Mouse (Mus musculus) frontal cortex, postnatal 25 days (tissue): ENCODE results near the gene Mpzl3.
A peak's percentile ranks its signal among the peaks of the same experiment; 100 is the strongest.
"Not testable (repeated sequence)": the region's sequence is repeated elsewhere in the genome, so short reads cannot be mapped to it uniquely, and the experiment has no call there.

Experiments
- DNase-seq, 2 experiments: peaks; one replicate each; pipeline ENCODE4 v3.0.0; 2022; ENCODE audit warnings: low spot score in 2 of 2

The Mpzl3 gene

GRCm38 (mm10) chr9:45055082-45055713 is at the start of gene Mpzl3:
TSS of gene Mpzl3 (plus strand) at chr9:45055186.
- DNase-seq, result peak; percentile 72 to 80

GRCm38 (mm10) chr9:45007404-45007803 is 47.6 kb upstream of the Mpzl3 start:
- no peak for DNase-seq

- DNase-seq, result no peak
Measured at GRCm38 (mm10) chr9:45008342-45008741, 46.6 kb upstream of the Mpzl3 start.

- DNase-seq, result no peak
Measured at GRCm38 (mm10) chr9:45009180-45010078, 45.6 kb upstream of the Mpzl3 start, which contains the start of gene Cd3e. TSS of gene Cd3e (minus strand) at chr9:45009627.

GRCm38 (mm10) chr9:45010461-45010860 is 44.5 kb upstream of the Mpzl3 start:
- DNase-seq, result no peak

- DNase-seq, result no peak
Measured at GRCm38 (mm10) chr9:45011291-45011690, 43.7 kb upstream of the Mpzl3 start.

GRCm38 (mm10) chr9:45014879-45015278 is 40.1 kb upstream of the Mpzl3 start:
- DNase-seq, result no peak

- DNase-seq, result no peak
Measured at GRCm38 (mm10) chr9:45015841-45016240, 39.1 kb upstream of the Mpzl3 start.

- peak in 1 of 2 experiments; percentile 9 for DNase-seq
Measured at GRCm38 (mm10) chr9:45018031-45018430, 37.0 kb upstream of the Mpzl3 start.

GRCm38 (mm10) chr9:45022800-45023199 is 32.2 kb upstream of the Mpzl3 start:
- DNase-seq, result peak; percentile 16 to 34

- DNase-seq, result no peak
Measured at GRCm38 (mm10) chr9:45023638-45024037, 31.3 kb upstream of the Mpzl3 start.

- no peak for DNase-seq
Measured at GRCm38 (mm10) chr9:45024187-45024586, 30.8 kb upstream of the Mpzl3 start.

GRCm38 (mm10) chr9:45027376-45027775 is 27.6 kb upstream of the Mpzl3 start:
- DNase-seq, result no peak

GRCm38 (mm10) chr9:45030341-45030740 is 24.6 kb upstream of the Mpzl3 start:
- DNase-seq, result no peak

- no peak for DNase-seq
Measured at GRCm38 (mm10) chr9:45032261-45032660, 22.7 kb upstream of the Mpzl3 start.

GRCm38 (mm10) chr9:45034526-45034925 is 20.5 kb upstream of the Mpzl3 start:
- DNase-seq, result no peak

GRCm38 (mm10) chr9:45037803-45038202 is 17.2 kb upstream of the Mpzl3 start:
- DNase-seq, result not testable (repeated sequence)

- DNase-seq, result no peak
Measured at GRCm38 (mm10) chr9:45039499-45039898, 15.5 kb upstream of the Mpzl3 start, which contains the start of gene Mpzl2. TSS of gene Mpzl2 (plus strand) at chr9:45039799.

GRCm38 (mm10) chr9:45040066-45040845 is 14.7 kb upstream of the Mpzl3 start:
- DNase-seq, result no peak

- no peak for DNase-seq
Measured at GRCm38 (mm10) chr9:45041131-45041838, 13.7 kb upstream of the Mpzl3 start.

- DNase-seq, result no peak
Measured at GRCm38 (mm10) chr9:45042056-45042720, 12.8 kb upstream of the Mpzl3 start.
